Mouse (Mus musculus): ENCODE measurements around the gene Psmd1. TPM values are rescaled to one million over a fixed set of nuclear protein-coding genes. Genes with fewer than 3 reads are reported as not detected.
A peak's percentile ranks its signal among the peaks of the same experiment; 100 is the strongest.

Psmd1 gene
- total RNA-seq, 1 experiment from 2014 or later: 124 TPM

DNA sequence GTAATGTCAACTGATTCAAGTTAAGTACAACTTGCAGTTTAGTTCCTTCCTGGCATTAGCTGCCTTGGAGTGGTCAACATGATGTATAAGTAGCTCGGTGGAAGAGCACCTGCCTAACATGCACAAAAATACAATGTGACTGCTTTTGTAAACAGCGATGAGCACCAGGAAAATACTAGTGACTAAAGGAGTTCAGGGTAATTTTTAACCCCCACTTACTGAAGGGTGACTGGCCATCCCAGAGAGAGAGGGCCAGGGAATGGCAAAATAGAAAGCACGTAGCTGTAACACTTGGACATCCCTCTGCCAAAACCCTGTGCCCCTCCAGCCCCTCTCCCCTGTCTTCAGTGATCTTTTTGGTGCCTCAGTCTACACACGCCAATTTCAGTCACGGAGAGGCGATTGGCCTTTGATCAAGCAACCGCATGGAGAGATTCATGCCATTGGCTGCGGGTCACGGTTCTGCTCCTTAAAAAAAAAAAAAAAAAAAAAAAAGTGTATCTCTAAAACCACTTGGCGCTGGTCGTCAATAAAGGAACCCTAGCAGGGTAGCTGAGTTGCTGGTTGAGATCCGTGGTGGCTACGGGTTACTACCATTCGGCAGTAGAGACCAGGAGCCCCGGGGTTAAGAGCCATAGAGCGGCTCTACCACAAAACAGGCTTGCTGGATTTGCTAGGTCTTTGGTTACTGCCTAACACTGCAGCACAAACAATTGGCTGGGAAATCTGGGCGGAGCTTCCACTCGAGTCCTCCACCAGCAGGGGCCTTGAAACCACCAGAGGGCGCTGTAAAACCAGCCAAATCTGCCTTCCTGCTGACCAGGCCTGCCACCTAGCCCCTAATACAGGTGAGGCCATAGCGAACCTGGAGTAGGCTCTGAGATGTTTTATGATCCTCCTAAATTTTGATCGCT lies 5.1 kb upstream of the Psmd1 start:
- peak; percentile 91 for DNase-seq

DNA sequence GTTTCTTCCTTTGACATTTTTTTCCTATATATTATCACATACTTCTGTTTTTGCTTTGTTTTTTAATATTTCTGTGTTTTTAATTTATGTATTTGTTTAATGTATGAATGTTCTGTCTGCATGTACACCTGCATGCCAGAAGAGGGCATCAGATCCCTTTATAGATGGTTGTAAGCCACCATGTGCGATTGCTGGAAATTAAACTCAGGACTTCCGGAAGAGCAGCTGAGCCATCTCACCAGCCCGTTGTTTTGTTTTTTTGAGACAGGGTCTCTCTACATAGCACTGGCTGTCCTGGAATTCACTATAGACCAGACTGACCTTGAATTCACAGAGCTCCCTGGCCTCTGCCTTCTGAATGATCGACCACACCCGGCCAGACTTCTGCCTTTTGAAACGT lies 1.7 kb upstream of the Psmd1 start:
- DNase-seq: no peak

DNA sequence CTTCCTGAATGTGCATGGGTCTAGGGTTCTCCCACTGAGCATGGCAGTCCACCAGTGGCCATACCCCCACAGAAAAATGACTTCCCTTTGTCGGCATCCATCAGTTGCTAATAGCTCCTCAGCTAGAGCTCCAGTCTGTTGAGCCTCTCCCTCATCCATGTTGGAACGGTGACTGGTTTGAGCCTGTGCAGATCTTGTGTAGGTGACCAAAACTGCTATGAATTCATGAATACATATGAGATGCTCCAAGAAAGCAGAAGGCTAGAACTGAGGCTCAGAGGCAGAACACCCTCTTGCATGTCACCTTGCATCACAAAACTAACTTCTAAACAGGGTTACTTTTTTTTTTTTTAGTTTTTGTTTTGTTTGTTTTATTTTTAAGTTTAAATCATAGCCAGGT lies 12.4 kb downstream of the Psmd1 start:
- DNase-seq: no peak

- DNase-seq: no peak
Measured at GRCm38 (mm10) chr1:86094413-86094812, 30.2 kb downstream of the Psmd1 start.

DNA sequence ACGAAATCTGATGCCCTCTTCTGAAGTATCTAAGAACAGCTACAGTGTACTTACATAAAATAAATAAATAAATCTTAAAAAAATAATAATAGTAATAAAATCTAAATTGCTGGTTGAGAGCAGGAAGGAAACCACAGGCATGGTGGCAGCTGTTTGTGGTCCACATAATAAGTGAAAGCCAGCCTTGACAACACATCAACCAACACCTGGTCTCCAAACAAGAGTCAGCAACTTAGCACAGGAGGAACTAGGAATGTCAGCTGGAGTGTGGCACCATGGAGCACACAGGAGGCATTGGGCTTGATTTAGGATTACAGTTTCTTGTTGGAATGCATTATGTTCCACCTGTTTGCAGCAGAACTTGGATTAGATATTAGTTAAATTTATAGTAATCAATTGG lies 40.9 kb downstream of the Psmd1 start:
- no peak for DNase-seq

DNA sequence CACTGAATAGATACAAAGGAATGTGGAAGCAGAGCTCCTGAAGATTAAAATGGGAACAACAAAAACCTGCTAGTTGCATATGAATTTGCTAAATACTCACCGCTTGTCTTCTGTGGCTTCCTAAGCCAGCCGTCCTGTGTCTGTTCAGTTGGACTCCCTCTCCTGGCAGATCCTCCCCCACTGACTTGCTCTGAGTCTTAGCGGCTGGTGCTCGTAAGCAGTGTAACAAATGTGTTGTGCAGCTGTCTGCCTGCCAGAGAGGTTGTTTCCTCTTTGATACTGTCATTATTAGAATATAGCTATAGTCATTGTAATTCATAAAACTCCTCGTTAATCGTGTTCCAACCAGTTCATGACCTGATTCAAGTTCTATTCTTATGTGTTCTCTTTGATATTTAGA lies 47.6 kb downstream of the Psmd1 start, which contains the start of gene Htr2b:
Gene Htr2b, minus strand, starts transcription at position 192 of the 400 bp plus-strand sequence.
- DNase-seq: peak; percentile 8

DNA sequence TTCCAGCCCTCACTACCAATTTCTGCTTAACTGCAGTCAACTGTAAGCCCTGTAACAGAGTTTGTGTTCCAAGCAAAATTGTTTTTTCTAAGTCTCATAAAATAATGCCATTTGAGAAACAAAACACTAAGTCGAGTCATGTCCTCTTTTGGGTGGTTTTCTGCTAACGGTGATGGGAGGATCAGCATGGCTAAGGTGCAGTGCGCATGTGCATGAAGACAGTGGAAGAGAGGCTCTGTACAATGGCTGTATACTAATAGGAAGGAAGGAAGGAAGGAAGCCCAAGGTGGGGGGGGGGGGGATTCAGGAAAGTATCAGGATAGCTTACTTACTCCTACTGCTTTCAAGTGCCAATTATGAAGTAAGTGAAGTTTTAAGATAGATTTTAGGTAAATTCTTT lies 50.0 kb downstream of the Psmd1 start:
- DNase-seq: no peak

DNA sequence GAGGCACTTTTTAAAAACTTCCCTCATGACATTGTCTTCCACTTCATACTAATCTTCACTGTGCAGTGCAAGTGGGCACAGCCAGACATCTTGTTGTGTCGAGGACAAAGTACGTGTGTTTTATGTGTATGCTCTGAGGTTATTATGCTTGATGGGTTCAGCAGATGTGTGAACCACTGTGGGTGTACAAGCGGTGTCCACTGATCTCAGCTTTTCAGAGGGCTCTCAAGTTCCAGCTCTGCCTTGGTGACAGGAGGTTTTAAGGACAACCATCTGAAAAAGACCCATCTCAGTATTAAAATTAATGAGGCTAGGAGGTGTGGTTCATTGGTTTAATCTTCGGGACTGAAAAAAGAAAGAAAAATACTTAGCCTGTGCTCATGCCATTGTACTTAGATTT lies 55.4 kb downstream of the Psmd1 start:
- DNase-seq: no peak

DNA sequence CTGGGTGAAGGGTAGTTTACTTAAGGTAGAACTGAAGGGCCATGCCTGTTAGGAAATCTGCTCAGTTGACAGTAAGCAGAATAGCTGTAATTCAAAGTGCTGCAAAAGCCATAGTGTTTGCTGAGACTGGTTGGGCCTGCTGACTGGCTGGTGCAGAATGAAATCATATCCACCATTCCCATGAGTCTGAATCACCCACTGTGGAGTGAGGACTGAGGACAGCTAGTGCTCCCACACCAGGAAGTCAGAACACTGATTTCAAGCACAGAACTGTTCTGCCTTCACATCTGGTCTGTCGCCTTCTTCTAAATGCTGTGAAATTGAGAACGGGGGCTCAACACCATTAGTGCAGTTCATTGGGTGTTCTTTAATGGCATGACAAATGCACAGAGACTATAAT lies 61.8 kb downstream of the Psmd1 start:
- DNase-seq: no peak

GRCm38 (mm10) chr1:86133337-86133736 lies 69.2 kb downstream of the Psmd1 start, which contains the start of gene Gm21972:
Gm21972 (plus strand) TSS chr1:86133637.
- DNase-seq: no peak

DNA sequence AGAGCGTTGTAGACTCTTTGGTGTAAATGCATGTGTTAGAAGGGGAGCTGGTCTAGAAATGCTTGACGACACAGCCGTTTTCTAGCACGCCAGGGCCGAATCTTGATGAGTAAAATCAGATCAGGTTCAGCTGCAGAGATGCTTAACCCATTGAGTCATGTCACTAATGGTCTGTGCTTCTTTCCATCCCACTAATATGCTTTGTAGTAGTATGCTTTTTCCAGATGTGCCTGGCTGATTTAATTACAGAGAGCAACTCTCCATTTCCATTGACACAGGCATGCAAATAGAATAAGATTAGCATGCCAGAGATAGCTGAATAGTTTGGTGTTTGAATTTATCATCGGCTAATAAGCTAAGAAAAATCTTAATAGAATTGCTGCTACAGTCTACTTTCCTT lies 71.1 kb downstream of the Psmd1 start:
- DNase-seq: no peak

DNA sequence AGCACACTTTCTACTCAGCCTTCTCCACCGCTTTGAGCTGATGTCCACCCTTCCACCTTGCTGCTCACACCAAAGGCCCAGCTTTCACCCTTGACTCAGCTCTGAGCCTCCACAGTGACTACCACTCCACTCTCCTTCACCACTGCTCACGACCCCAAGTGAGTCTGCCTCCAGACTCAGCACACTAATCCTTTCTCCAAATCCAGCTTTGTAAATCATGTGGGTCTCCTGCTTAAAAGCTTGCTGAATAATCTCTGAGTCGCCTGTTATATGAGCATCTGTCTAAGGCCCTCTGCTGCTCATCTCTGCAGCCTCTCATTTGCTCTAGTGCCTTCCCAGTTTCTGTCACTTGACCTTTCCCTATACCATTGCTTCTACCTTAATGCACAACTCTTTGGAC lies 76.9 kb downstream of the Psmd1 start:
- no peak for DNase-seq

- no peak for DNase-seq
Measured at GRCm38 (mm10) chr1:86143165-86143564, 79.0 kb downstream of the Psmd1 start.

GRCm38 (mm10) chr1:86144001-86144944 lies 80.1 kb downstream of the Psmd1 start:
- no peak for DNase-seq

DNA sequence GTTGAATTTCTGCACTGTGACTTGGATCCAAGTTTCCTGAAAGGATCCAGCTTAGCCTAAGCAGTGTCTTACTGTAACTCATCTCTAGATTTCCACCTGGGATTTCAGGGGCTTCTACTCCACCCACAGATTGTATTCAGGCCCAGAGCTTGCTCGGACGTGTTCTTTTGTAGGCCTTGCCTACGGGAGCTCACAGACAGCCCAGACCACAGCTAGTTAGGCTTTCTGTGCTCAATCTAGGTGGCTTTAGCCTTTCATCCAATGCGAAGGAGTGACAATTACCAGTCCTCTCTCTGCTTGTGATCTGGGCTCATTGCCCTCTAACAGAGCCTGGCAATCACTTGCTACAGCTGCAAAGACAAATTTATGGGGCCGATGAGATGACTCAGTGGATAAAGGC lies 82.1 kb downstream of the Psmd1 start:
- no peak for DNase-seq

DNA sequence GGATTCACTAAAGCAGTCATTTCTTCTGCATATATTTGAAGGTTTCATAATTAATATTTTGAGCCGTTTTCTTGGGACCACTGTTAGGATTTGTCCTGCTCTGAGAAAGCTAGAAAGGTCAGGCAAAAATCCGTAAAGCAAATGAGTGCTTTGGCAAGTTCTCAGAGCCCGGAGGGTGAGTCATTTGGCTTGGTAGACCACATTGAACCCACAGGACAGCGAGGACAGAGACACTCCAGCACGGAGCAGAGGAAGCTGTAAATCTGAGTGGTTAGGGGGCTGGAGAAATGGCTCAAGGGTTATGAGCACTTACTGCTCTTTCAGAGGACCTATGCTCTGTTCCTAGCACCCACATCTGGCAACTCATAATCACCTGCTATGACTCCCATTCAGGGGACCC lies 83.4 kb downstream of the Psmd1 start:
- DNase-seq: peak; percentile 54

DNA sequence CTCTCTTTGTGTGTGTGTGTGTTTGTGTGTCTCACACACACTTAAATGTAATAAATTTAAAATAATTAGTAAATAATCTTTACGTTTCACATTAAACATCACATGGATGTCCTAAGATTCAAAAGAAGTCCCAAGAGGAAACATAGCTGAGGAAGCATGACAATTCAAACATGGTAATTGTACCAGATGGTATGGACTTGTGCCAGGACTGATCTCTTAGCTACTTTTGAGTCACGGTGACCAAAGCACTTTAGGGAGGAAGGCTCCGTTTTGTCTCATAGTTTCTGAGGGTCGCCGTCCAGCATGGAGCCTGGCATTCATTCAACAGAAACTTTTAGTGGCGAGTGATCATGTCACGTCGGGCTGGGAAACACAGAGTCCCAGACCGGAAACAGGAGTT lies 84.0 kb downstream of the Psmd1 start:
- DNase-seq: no peak

- no peak for DNase-seq
Measured at GRCm38 (mm10) chr1:86150929-86151328, 86.7 kb downstream of the Psmd1 start.

GRCm38 (mm10) chr1:86151376-86151775 lies 87.2 kb downstream of the Psmd1 start:
- no peak for DNase-seq

DNA sequence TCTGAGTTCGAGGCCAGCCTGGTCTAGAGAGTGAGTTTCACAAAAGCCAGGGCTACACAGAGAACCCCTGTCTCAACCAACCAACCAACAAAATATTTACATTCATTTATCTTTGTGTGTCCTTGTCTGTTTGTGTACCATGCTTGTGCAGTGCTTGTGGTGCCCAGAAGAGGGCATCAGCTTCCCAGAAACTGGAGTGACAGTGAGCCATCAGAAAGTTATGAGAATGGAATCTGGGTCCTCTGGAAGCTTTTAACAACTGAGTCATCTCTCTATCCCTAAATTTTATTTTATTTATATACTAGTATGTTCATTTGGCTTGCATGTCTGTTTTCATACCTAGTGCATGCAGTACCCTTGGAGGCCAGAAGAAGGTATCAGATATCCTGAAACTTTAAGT lies 88.4 kb downstream of the Psmd1 start:
- no peak for DNase-seq

GRCm38 (mm10) chr1:86154133-86154823 lies 90.1 kb downstream of the Psmd1 start, which contains the start of gene Armc9:
Armc9 (plus strand) TSS chr1:86154780.
- DNase-seq: peak; percentile 97

DNA sequence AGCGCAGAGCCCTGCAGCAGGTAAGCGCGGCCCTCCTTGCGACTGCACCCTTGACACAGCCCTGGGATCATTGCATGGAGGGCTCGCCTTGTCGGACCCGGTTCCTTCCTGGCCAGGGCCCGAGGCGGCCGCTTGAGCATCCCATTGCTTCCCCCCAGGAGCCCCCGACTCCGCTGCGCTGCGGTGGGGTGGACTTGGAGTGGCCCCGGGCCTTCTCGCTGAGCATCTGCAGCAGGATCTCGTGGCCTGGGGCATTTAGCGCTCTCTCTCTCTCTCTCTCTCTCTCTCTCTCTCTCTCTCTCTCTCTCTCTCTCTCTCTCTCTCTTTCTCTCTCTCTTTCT lies 90.6 kb downstream of the Psmd1 start:
- no peak for DNase-seq

All from adrenal gland, postnatal 25 days (tissue).